Mouse (Mus musculus): ENCODE measurements around the gene Ankrd22. TPM values are rescaled to one million over a fixed set of nuclear protein-coding genes. Genes with fewer than 3 reads are reported as not detected.

Ankrd22 gene
- total and polyA plus RNA-seq, 2 experiments: 0.28 TPM; not detected in 1

DNA sequence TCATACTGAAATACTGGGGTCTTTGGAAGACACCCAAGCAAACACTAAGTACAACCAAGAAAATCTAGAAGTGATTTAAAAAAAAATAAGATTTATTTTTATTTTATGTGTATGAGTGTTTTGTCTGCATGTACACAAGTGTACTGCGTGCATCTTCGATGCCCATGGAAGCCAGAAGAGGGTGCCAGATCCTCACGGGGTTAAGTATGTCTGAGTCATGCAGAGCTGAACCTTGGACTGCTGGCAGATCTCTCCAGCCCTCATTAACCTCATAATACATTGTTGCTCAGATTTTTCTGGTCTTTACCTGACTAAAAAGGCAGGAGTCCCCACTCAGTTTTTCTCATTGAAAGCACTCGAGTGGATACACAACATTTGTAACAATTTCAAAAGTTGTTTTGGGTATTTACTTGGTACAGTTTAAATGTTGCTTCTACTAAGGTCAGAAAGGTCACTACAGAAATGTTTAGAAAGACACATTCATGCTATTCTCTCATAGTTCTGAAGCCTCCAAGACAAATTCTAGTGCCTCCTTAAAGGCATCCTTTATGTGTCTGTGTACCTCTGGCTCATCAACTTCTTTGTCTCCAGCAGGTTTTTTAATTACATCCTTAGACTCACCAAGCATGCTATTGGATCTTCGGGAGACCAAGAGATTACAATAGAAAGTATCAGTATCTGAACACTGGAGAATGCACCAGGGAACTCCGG is 27.0 kb downstream of the Ankrd22 start:
- no peaks in the 10 kb centered on the region for H3K27me3 ChIP-seq (ENCODE audit: control insufficient read depth, insufficient read depth, low read length)
- H3K27ac ChIP-seq (replicated peaks; ENCODE audit: insufficient read depth, low read depth, low read length): no peak overlapping the region
- TF ChIP-seq CTCF (IDR thresholded peaks at IDR 0.05; ENCODE audit: low read depth, low read length) (no peak), POLR2A (IDR thresholded peaks at IDR 0.05; ENCODE audit: extremely low read depth, insufficient read depth, low read length) (no peak)
- peak; percentile 59 for DNase-seq (ENCODE audit: extremely low read depth, low read depth, low spot score)
- 72% methylated on average over 6 of the region's 6 CpGs for WGBS
- H3K4me3 ChIP-seq (ENCODE audit: insufficient read depth, low read depth, low read length): no peak overlapping the region
- H3K9ac ChIP-seq (ENCODE audit: low read depth, low read length): no peak overlapping the region
- no peaks in the 10 kb centered on the region for H3K79me2 ChIP-seq (ENCODE audit: control insufficient read depth, insufficient read depth, low read length)
- no peaks in the 10 kb centered on the region for H3K4me1 ChIP-seq (ENCODE audit: control insufficient read depth, insufficient read depth, low read length)
- H3K36me3 ChIP-seq (ENCODE audit: control insufficient read depth, insufficient read depth, low read length): no peaks in the 10 kb centered on the region

DNA sequence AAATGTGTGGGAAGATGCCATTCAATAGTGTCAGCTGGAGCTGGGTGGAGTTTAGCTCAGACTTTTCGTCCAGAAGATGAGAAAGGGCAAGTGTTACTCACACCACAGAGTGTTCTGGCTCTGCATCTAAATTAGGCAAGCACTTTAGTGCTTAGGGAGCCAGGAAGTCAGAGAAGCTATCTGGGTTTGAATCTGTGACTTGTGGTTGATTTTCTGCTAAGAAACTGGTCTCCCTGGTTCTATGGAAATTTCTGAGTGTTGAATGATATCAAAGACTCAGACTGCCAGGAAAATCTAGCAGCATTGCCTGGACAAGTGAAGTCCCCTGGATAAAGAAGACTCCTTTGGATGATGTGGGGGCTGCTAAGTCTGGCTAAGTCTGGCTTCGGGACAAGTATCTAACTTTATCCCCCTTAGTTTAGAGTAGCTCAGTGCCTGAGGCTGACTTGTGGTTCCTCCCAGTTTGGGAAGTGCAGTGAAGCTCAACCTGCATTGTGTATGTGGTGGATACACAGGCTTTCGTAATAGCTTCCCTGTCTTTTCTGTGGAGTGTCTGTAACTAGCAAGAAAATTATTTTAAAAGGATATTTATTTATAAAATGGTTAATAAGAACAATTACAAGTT is 45.6 kb downstream of the Ankrd22 start:
- Histone ChIP-seq H3K27me3 (ENCODE audit: control insufficient read depth, insufficient read depth, low read length) (no peaks in the 10 kb centered on the region), H3K27ac (replicated peaks; ENCODE audit: insufficient read depth, low read depth, low read length) (no peak overlapping the region), H3K4me1 (ENCODE audit: control insufficient read depth, insufficient read depth, low read length) (no peaks in the 10 kb centered on the region), H3K79me2 (ENCODE audit: control insufficient read depth, insufficient read depth, low read length) (no peaks in the 10 kb centered on the region), H3K36me3 (ENCODE audit: control insufficient read depth, insufficient read depth, low read length) (no peaks in the 10 kb centered on the region), H3K4me3 (ENCODE audit: insufficient read depth, low read depth, low read length) (no peak overlapping the region), H3K9ac (ENCODE audit: low read depth, low read length) (no peak overlapping the region)
- TF ChIP-seq CTCF (IDR thresholded peaks at IDR 0.05; ENCODE audit: low read depth, low read length): no peak
- no peak for TF ChIP-seq POLR2A (IDR thresholded peaks at IDR 0.05; ENCODE audit: extremely low read depth, insufficient read depth, low read length)
- no peak for DNase-seq (ENCODE audit: extremely low read depth, low read depth, low spot score)
- WGBS: 69% methylated on average over 3 of the region's 3 CpGs

DNA sequence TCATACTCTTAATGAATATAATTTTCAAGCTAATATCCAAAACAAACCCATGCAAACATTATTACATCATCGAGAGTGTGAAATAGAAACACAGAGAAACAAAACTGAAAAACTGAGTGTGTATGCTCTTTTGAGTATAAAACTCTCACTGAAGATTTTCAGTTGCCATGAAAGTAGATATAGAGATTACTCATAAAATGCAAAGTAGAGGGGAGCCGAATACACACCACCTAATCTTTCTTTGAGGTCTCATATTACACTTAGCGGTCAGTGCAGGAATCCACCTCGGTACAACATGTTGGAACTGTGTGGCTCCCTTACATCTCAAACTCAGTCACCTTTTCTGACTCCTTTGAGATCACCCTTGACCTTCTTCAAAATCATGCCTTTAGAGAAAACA is 46.2 kb downstream of the Ankrd22 start:
- no peaks in the 10 kb centered on the region for H3K79me2 ChIP-seq (ENCODE audit: control insufficient read depth, insufficient read depth, low read length)
- DNase-seq (ENCODE audit: extremely low read depth, low read depth, low spot score): no peak
- H3K27me3 ChIP-seq (ENCODE audit: control insufficient read depth, insufficient read depth, low read length): no peaks in the 10 kb centered on the region
- H3K27ac ChIP-seq (replicated peaks; ENCODE audit: insufficient read depth, low read depth, low read length): no peak overlapping the region
- no peak overlapping the region for H3K9ac ChIP-seq (ENCODE audit: low read depth, low read length)
- H3K4me3 ChIP-seq (ENCODE audit: insufficient read depth, low read depth, low read length): no peak overlapping the region
- no peaks in the 10 kb centered on the region for H3K36me3 ChIP-seq (ENCODE audit: control insufficient read depth, insufficient read depth, low read length)
- no peak for TF ChIP-seq CTCF (IDR thresholded peaks at IDR 0.05; ENCODE audit: low read depth, low read length)
- no peak for TF ChIP-seq POLR2A (IDR thresholded peaks at IDR 0.05; ENCODE audit: extremely low read depth, insufficient read depth, low read length)
- WGBS: 78% methylated on average over 4 of the region's 4 CpGs
- no peaks in the 10 kb centered on the region for H3K4me1 ChIP-seq (ENCODE audit: control insufficient read depth, insufficient read depth, low read length)

DNA sequence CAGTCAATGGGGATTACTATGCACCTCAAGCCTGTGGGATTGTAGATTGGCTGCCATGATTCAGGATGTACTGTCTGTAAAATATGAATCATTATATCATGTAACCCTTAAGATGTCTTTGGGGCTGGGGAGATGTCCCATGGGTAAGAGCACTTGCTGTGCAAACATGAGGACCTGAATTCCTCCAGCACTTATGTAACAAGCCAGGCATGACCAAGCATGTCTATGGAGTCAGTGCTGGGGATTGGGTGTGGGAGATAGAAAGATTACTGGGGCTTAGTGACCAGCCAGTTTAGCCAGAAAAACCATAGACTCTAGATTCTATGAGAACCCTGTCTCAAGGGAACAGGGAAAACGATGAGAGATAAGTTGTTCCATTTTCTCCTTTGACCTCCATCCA is 46.8 kb downstream of the Ankrd22 start:
- Histone ChIP-seq H3K9ac (ENCODE audit: low read depth, low read length) (no peak overlapping the region), H3K27me3 (ENCODE audit: control insufficient read depth, insufficient read depth, low read length) (no peaks in the 10 kb centered on the region), H3K4me1 (ENCODE audit: control insufficient read depth, insufficient read depth, low read length) (no peaks in the 10 kb centered on the region), H3K4me3 (ENCODE audit: insufficient read depth, low read depth, low read length) (no peak overlapping the region), H3K36me3 (ENCODE audit: control insufficient read depth, insufficient read depth, low read length) (no peaks in the 10 kb centered on the region), H3K79me2 (ENCODE audit: control insufficient read depth, insufficient read depth, low read length) (no peaks in the 10 kb centered on the region), H3K27ac (replicated peaks; ENCODE audit: insufficient read depth, low read depth, low read length) (no peak overlapping the region)
- TF ChIP-seq CTCF (IDR thresholded peaks at IDR 0.05; ENCODE audit: low read depth, low read length) (no peak), POLR2A (IDR thresholded peaks at IDR 0.05; ENCODE audit: extremely low read depth, insufficient read depth, low read length) (no peak)
- 88% methylated on average over 1 of the region's 1 CpGs for WGBS
- DNase-seq (ENCODE audit: extremely low read depth, low read depth, low spot score): no peak

DNA sequence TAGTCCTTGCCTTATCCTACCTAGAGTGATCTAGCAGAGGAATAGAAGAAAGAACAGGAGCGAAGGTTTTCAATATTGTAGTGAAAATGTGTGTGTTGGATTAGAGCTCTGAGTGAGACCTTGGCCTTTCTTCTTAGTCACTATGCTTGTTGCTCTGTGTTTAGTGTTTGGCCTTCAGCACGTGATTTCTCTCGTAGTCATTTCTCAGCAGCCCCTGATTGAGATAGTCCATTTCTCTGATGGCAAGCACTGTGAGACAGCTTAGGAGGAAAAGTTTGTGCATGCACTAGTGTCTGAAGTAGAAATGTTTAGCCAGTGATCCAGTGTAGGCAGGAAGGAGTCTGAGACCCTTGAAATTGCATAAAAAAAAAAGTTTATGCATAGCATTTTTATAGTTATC is 61.0 kb downstream of the Ankrd22 start:
- Histone ChIP-seq H3K27me3 (ENCODE audit: control insufficient read depth, insufficient read depth, low read length) (no peaks in the 10 kb centered on the region), H3K36me3 (ENCODE audit: control insufficient read depth, insufficient read depth, low read length) (no peaks in the 10 kb centered on the region), H3K4me1 (ENCODE audit: control insufficient read depth, insufficient read depth, low read length) (no peaks in the 10 kb centered on the region), H3K27ac (replicated peaks; ENCODE audit: insufficient read depth, low read depth, low read length) (no peak overlapping the region), H3K9ac (ENCODE audit: low read depth, low read length) (no peak overlapping the region), H3K79me2 (ENCODE audit: control insufficient read depth, insufficient read depth, low read length) (no peaks in the 10 kb centered on the region), H3K4me3 (ENCODE audit: insufficient read depth, low read depth, low read length) (no peak overlapping the region)
- no peak for TF ChIP-seq CTCF (IDR thresholded peaks at IDR 0.05; ENCODE audit: low read depth, low read length)
- no peak for TF ChIP-seq POLR2A (IDR thresholded peaks at IDR 0.05; ENCODE audit: extremely low read depth, insufficient read depth, low read length)
- WGBS: 91% methylated on average over 3 of the region's 3 CpGs
- no peak for DNase-seq (ENCODE audit: extremely low read depth, low read depth, low spot score)

DNA sequence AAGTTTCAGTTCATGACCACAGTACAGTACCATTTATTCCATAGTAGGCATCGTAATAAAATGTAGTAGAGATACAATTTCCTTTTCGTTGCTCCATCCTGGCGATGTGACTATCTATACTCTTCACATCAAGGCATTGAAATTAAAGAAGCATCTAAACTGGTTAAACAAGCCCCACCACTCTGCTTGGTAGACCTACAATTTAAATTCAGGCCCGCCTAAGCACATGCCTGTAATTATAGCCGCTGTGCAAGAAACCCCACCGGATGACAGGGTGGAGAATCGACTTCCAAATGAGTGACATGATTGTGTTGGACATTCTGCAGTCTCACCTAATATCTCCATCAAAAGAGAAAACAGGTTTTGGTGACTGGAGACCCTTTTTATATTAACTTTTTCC is 64.0 kb downstream of the Ankrd22 start:
- 93% methylated on average over 7 of the region's 7 CpGs for WGBS
- H3K27me3 ChIP-seq (ENCODE audit: control insufficient read depth, insufficient read depth, low read length): no peaks in the 10 kb centered on the region
- no peak for DNase-seq (ENCODE audit: extremely low read depth, low read depth, low spot score)

More for the DNA sequence above, 64.0 kb downstream of the Ankrd22 start:
- TF ChIP-seq POLR2A (IDR thresholded peaks at IDR 0.05; ENCODE audit: extremely low read depth, insufficient read depth, low read length): no peak
- no peak for TF ChIP-seq CTCF (IDR thresholded peaks at IDR 0.05; ENCODE audit: low read depth, low read length)
- Histone ChIP-seq H3K27ac (replicated peaks; ENCODE audit: insufficient read depth, low read depth, low read length) (no peak overlapping the region), H3K36me3 (ENCODE audit: control insufficient read depth, insufficient read depth, low read length) (no peaks in the 10 kb centered on the region), H3K4me3 (ENCODE audit: insufficient read depth, low read depth, low read length) (no peak overlapping the region), H3K9ac (ENCODE audit: low read depth, low read length) (no peak overlapping the region), H3K4me1 (ENCODE audit: control insufficient read depth, insufficient read depth, low read length) (no peaks in the 10 kb centered on the region), H3K79me2 (ENCODE audit: control insufficient read depth, insufficient read depth, low read length) (no peaks in the 10 kb centered on the region)
